Mouse (Mus musculus) lung, postnatal 10 days (tissue): ENCODE measurements at regions not wholly inside any gene's neighbourhood (a gene's known extent, or its start where the extent isn't known, plus 50 kb on each side); places are given as distances from the start of the nearest gene placed in this dataset.

ENCODE experiments used
- DNase-seq: peaks from one replicate; pipeline ENCODE4 v3.0.0; 2021

DNA sequence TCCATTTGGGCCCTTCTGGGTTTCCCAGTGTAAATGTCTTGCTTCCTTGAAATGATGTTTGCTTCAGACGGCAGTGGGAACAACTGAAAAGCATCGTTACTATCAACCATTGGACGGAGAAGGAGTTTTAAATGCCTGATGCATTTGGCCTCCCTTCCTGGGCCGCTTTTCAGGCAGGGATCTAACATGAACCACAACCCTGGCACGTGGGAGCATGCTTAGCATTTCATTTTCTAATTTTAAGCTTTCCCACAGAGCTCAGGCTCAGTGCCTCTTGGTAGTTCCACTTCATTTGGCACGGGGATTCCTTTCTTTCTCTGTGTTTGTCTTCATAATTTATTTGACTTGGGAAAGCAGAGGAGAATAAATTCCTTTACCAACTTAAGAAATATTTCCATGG lies 406.6 kb upstream of the Nbea start:
- no peak for DNase-seq

DNA sequence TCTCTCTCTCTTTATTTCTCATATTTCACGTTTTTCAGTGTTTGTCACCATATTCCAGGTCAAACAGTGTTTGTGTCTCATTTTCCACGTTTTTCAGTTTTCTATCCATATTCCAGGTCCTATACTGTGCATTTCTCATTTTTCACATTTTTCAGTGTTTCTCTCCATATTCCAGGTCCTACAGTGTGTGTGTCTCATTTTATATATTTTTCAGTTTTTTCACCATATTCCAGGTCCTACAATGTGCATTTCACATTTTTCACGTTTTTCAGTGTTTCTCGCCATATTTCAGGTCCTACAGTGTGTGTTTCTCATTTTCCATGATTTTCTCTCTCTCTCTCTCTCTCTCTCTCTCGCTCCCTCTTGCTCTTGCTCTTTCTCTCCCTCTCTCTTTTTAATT lies 391.9 kb upstream of the Nbea start:
- no peak for DNase-seq

GRCm38 (mm10) chr3:56536178-56536577 lies 352.7 kb upstream of the Nbea start:
- no peak for DNase-seq

- no peak for DNase-seq
Measured at GRCm38 (mm10) chr3:56504445-56504844, 320.9 kb upstream of the Nbea start.

- DNase-seq: no peak
Measured at GRCm38 (mm10) chr3:56499301-56499700, 315.8 kb upstream of the Nbea start.

GRCm38 (mm10) chr3:56493937-56494336 lies 310.4 kb upstream of the Nbea start:
- DNase-seq: no peak

DNA sequence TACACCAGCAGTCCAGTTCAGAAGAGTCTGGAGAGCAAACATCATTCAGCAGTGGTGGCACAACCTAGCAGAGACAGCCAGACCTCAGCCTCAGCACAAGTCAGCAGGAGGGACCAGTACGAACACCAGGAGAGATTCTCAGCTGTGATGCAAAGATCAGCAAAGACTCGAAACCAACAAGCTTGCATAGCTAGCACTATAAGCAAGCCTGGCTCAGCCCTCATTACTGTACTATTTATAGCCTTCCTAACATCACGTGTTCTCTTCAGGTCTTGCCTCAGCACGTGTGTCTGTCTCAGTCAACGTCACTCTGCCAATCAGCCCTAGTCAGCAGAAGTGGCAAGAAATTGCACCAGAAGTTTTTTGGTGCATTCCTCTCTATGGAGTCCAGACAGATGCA lies 305.7 kb upstream of the Nbea start:
- DNase-seq: no peak

DNA sequence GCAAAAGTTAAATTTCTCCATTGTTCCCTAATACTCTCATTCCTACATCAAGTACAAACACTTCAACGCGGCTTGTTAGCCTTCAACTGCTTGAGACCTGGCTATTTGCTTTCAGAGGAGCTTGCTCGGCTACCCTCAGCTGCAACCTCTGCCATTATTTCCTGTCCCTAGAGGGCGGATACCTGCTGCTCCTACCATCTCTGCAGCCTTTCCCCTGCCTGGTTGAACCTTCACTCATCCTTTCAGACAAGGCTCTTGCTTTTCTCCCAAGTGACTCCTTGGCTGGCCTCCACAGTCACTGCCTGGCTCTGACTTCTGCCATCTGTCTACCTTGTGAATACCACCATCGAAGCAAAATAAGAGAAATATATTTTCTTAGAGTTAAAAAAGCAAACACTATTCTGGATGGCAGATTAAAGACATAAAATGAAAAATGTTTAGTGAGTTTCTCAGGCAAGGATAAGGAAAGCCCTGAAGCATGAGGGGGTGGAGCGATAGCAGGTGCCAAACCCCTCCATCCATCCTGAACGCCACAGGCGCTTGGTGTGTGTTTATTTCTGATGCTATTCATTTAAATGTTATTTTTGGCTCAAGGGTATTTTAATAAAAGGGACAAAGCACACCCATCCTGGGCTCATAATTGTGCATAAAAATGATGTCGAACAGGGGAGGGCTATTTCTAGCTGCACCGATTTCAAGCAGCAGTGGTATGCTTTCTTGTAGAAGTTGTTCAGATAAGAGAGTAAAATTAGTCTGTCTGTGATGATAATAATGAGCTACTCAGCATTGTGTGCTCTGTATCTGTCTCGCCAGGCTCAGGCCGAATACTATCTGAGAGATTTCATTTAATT lies 302.3 kb upstream of the Nbea start:
- DNase-seq: no peak

DNA sequence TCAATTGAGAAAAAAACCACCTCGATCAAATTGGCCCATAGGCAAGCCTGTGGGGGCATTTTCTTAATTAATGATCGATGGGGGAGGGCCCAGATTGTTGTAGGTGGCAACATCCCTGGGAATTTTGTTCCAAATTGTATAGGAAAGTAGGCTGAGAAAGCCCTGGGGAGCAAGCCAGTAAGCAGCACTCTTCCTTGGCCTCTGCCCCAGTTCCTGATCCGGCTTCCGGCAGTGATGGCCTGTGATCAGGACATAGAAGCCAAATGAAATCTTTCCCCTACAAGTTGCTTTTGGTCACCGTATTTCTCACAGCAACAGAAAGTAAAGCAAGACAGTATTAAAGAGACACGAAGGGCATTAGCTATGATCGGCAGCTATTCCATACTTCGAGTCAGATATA lies 300.6 kb upstream of the Nbea start:
- no peak for DNase-seq

- no peak for DNase-seq
Measured at GRCm38 (mm10) chr3:56483370-56483769, 299.9 kb upstream of the Nbea start.

- DNase-seq: no peak
Measured at GRCm38 (mm10) chr3:56479529-56479928, 296.0 kb upstream of the Nbea start.

- no peak for DNase-seq
Measured at GRCm38 (mm10) chr3:56478544-56479140, 295.1 kb upstream of the Nbea start.

DNA sequence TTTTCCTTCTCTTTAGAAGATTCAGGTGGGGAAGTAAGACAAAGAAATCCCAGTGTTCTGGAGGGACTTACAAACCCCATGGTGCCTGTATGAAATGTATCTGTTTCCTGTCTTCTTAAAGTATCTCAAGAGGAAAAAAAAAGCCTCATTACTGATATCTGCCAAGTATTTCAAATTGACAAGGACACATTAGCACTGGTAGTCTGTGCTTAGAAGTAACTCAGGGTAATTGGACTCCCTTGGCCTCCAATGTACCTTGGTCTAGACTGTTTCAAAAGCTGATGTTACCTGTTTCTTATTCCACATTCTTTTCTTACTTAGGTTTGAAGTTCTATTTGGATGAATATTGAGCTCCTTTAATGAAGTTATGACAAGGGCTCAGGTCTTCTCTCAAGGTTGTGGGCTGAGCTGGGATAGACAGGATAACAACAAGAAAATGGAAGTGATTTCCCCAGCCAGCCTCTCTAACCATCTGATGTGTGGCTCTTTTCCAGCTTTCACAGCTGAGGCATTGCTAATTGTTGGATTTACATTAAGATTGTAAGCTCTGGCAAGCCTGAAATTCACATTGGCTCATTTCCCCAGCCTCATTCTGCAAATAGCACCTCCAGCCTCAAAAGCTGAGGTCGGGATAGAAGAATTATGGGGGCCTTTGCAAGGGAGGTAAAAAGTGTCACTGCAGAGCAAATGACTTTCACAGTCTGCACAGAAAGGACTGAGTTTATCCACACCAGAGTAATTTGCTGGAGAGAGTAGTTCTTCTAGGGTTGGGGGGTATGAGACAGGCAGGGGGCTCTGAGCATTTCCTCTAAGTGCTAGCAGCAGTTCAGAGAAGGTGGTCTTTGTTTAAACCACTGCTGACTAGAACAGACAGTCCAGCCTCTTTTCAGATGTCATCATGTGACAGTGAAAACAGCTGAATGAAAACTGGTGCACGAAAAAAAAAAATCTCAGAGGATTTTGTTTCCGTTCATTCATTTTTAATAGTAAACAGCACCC lies 292.3 kb upstream of the Nbea start:
- no peak for DNase-seq

DNA sequence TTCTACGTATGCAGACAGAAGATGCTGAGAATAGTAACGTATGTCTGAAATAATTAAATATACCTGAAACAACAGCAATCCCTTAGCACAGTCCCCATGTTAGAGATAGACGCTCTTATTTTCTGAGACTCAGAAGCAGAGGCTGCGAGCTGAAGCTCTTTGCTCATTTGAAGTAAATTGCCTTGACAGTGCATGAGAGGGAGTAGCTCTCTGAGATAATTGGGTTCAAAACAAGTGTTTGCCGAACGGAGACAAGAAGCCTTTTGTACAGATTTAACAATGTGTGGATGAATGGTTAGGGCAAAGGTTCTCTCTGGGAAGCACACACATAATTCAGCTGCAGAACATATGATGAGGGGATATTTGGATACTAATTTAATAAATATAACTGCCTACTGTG lies 289.1 kb upstream of the Nbea start:
- no peak for DNase-seq

DNA sequence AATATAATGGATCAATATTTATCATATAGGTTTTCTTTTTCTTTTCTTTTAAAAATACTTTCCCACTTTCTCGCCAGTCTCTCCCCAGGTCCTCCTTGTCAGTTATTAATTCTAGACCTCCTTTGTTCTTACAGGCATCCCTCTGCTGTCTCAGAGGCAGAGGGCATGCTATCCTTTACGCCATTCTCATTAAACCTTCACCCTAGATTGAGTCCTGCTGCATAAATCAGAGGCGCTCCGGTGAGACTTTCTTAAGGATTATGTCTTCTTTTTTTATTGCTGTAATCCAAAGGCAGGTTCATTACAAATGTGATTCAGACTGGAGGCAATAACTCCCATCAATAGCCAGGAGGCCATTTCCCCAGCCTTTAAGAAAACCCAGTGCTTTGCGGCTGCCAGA lies 288.3 kb upstream of the Nbea start:
- DNase-seq: no peak

GRCm38 (mm10) chr3:56471185-56471584 lies 287.7 kb upstream of the Nbea start:
- DNase-seq: no peak

GRCm38 (mm10) chr3:56457625-56458024 lies 274.1 kb upstream of the Nbea start:
- no peak for DNase-seq

DNA sequence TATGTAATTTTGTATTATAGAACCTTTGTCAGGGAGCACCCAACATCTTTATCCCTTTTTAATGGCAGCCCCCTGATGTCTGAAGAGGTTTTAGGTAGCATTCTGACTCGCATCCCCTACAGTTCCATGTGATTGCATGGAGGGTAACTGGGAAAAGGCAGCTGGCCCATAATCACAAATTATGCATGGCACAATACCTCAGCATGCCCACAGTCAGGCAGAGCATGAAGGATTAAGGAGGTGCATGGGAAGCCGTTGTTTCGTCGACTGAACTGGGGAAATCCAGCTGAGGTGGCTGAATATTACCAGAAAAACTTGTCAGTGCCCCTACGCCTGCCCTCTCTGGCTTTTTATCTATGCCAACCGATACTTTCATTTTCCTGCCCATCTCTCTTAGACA lies 272.8 kb upstream of the Nbea start:
- no peak for DNase-seq

DNA sequence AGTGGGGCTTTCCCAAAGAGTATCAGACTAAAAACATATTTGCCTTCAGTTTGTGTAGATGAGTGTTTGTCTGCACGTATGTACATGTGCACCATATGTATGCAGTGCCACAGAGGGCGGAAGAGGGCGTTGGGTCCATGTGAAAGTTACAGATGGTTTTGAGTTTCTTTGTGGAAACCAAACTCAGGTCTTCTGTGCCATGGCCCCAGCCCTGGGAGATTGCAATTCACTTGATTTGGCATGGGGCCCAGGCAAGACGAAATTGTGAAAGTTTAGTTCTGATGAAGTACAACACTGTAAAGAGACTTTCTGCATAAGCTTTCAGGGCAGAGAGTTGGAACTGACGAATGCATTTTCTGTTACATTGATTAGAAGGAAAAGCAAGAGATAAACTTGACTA lies 255.4 kb upstream of the Nbea start:
- peak; percentile 38 for DNase-seq

DNA sequence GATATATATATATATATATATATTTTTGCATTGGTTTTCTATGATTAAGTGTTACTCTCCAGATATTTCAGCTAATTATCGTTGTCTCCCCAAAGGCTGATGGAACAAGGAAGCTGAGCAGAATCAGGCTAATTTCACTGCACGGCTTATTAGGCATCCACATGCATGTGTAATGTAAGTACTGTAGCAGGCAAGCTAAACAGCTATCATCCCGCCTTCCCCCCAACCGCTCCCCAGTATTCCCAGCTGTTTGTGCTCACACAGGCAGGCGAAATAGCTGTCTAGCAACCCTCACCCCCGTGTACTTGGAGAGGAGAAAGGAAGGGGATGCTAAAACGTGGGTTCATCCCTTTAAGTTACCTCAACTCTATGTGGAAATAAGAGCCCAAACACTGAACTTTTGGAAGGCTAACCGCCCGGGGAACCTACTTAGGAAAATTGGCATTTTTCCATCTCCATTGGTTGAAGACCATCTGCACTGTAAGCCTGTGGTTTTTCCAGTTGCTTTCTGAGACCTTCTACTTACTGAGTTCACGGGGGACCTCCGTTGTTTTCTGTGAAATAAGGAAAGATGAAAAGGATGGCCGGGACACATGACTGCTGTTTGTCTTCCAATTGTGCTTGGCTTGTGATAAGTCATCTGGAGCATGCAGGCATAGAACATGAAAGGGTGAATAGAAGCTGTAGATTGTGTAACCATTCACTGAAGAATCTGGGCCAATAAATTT lies 254.7 kb upstream of the Nbea start:
- no peak for DNase-seq

- DNase-seq: peak; percentile 45
Measured at GRCm38 (mm10) chr3:56437058-56437457, 253.6 kb upstream of the Nbea start.

- peak; percentile 56 for DNase-seq
Measured at GRCm38 (mm10) chr3:56433495-56433894, 250.0 kb upstream of the Nbea start.

- DNase-seq: no peak
Measured at GRCm38 (mm10) chr3:56427201-56427600, 243.7 kb upstream of the Nbea start.
